Mouse (Mus musculus): ENCODE results near the gene Nup98. TPM values are rescaled to one million over a fixed set of nuclear protein-coding genes. Genes with fewer than 3 reads are reported as not detected.
A peak's percentile ranks its signal among the peaks of the same experiment; 100 is the strongest.

Nup98 gene
- total and polyA plus RNA-seq, 3 experiments = 24.6 to 37.1 (median 25.0) TPM

DNA sequence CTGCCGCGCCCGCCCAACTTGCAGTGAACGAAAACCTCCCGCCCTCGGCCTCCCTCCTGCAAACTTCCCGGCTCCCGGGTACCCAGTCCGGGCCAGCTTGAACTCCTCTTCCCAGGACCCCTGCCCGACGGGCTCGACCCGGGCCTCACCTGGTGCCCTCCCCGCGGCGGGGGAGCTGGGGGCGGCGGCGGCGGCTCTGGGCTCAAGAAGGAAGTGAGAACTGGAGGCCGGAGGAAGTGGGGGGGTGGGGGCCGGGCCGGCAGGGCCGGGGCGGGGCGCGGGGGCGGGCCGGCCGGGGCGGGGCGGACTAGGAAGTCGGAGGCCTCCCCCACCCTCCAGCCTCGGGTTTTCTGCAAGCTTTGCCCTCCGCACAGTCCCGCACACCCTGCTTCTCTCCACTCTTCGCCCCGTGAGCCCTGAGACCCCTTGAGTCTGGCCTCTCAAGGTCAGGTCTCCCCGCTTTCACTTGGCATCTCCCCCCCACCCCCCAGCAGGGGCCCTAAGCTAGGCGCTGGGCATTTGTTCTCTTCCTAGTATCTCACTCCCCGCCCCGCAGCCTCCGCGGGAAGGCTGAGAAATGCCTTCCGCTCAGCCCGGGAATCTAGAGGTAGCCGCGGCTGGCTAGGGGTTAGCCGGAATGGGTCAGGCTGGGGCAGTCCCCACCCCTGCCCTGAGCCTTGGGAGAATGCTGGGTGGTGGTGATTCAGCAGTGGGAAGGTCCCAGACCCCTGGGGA is 40.1 kb upstream of the Nup98 start:
- H3K9me3 ChIP-seq (replicated peaks; ENCODE audit: low read length) = no peaks in the 10 kb centered on the region
- H3K79me2 ChIP-seq (replicated peaks; ENCODE audit: control insufficient read depth, extremely low read depth, insufficient read depth, poor library complexity, severe bottlenecking) = peaks cover 40% of the 10 kb centered on the region
- in situ Hi-C loops (cut with MboI; ENCODE audit: low pct_ligation_motif_present, low pct_unique_long_range_greater_than_20kb, low sequenced_read_pairs) (loop anchor here (25.0 kb wide), 1 partner anchor 588 kb away; the partner anchor contains the start of gene Clpb), dilution Hi-C loops (cut with MboI; ENCODE audit: extremely low pct_ligation_motif_present, extremely low pct_unique_long_range_greater_than_20kb, low sequenced_read_pairs) (no loop called here)
- peak overlapping the region; percentile 92 for H3K27ac ChIP-seq (ENCODE audit: insufficient read depth, low read depth)
- peak overlapping the region; percentile 22; the same call in 1 of the 2 replicates for H3K4me2 ChIP-seq (ENCODE audit: insufficient read depth, low read depth, poor library complexity, severe bottlenecking)
- TF ChIP-seq ZC3H11A (IDR thresholded peaks at IDR 0.05; ENCODE audit: low read depth, low read length) (no peak), USF1 (IDR thresholded peaks at IDR 0.05; ENCODE audit: low read depth, low read length) (no peak), JUND (conservative IDR thresholded peaks at IDR 0.05; ENCODE audit: low read depth, low read length) (no peak), JUN (IDR thresholded peaks at IDR 0.05; ENCODE audit: insufficient read depth, low read depth, low read length) (no peak), RCOR1 (conservative IDR thresholded peaks at IDR 0.05; ENCODE audit: low read depth, low read length) (no peak; the same call in 1 of the 2 replicates), MEF2A (IDR thresholded peaks at IDR 0.05; ENCODE audit: borderline replicate concordance, low read depth, low read length) (no peak; the same call in 1 of the 2 replicates), ZMIZ1 (IDR thresholded peaks at IDR 0.05; ENCODE audit: low read depth, low read length) (no peak; the same call in none of the 2 replicates), PAX5 (IDR thresholded peaks at IDR 0.05; ENCODE audit: low read length) (no peak), MYC (IDR thresholded peaks at IDR 0.05; ENCODE audit: low read depth, low read length) (no peak), HCFC1 (IDR thresholded peaks at IDR 0.05; ENCODE audit: low read depth, low read length) (no peak; the same call in 1 of the 2 replicates), RAD21 (IDR thresholded peaks at IDR 0.05; ENCODE audit: low read depth, low read length) (no peak), IRF4 (IDR thresholded peaks at IDR 0.05; ENCODE audit: low read depth, low read length) (peak; percentile 40; the same call in 1 of the 2 replicates), E2F4 (IDR thresholded peaks at IDR 0.05; ENCODE audit: insufficient replicate concordance, low read depth, low read length) (no peak), TBP (conservative IDR thresholded peaks at IDR 0.05; ENCODE audit: low read depth, low read length) (no peak), NRF1 (IDR thresholded peaks at IDR 0.05; ENCODE audit: low read depth, low read length) (no peak), EP300 (IDR thresholded peaks at IDR 0.05; ENCODE audit: low read length) (no peak), ZKSCAN1 (IDR thresholded peaks at IDR 0.05; ENCODE audit: borderline replicate concordance, low read depth, low read length) (no peak), UBTF (IDR thresholded peaks at IDR 0.05; ENCODE audit: low read depth, low read length) (0 out of 2 replicates have a peak, but pooled peaks have one; percentile 67), MXI1 (IDR thresholded peaks at IDR 0.05; ENCODE audit: low read depth, low read length) (no peak; the same call in 1 of the 2 replicates), USF2 (conservative IDR thresholded peaks at IDR 0.05; ENCODE audit: low read depth, low read length) (no peak), MAFK (IDR thresholded peaks at IDR 0.05; ENCODE audit: insufficient replicate concordance, low read length) (no peak), TCF12 (IDR thresholded peaks at IDR 0.05; ENCODE audit: low read depth, low read length) (peak; percentile 52), GABPA (IDR thresholded peaks at IDR 0.05; ENCODE audit: insufficient replicate concordance, low read depth, low read length) (no peak), BHLHE40 (IDR thresholded peaks at IDR 0.05; ENCODE audit: low read depth, low read length) (no peak), MAZ (IDR thresholded peaks at IDR 0.05; ENCODE audit: low read depth, low read length) (peak; percentile 78; the same call in 1 of the 2 replicates), CHD1 (IDR thresholded peaks at IDR 0.05; ENCODE audit: low read depth, low read length) (no peak), NELFE (IDR thresholded peaks at IDR 0.05; ENCODE audit: low read depth, low read length) (peak; percentile 72), CHD2 (IDR thresholded peaks at IDR 0.05; ENCODE audit: low read length) (0 out of 2 replicates have a peak, but pooled peaks have one; percentile 4), ETS1 (conservative IDR thresholded peaks at IDR 0.05; ENCODE audit: low read depth, low read length) (no peak; the same call in 1 of the 2 replicates), POLR2A (IDR thresholded peaks at IDR 0.05; ENCODE audit: low read depth, low read length) (peak; percentile 76), ZNF384 (IDR thresholded peaks at IDR 0.05; ENCODE audit: low read depth, low read length) (no peak), ELF1 (IDR thresholded peaks at IDR 0.05; ENCODE audit: low read depth, low read length) (peak; percentile 72), SIN3A (IDR thresholded peaks at IDR 0.05; ENCODE audit: low read length) (peak; percentile 80), KAT2A (IDR thresholded peaks at IDR 0.05; ENCODE audit: insufficient replicate concordance, low read length) (no peak), SMC3 (IDR thresholded peaks at IDR 0.05; ENCODE audit: low read depth, low read length) (no peak), POLR2AphosphoS2 (IDR thresholded peaks at IDR 0.05; ENCODE audit: low read depth, low read length) (no peak; the same call in 1 of the 2 replicates), MAX (IDR thresholded peaks at IDR 0.05; ENCODE audit: low read length) (no peak), CTCF (conservative IDR thresholded peaks at IDR 0.05 in 1 of 2, IDR thresholded peaks at IDR 0.05 in 1 of 2; ENCODE audit: low read depth in 2 of 2, low read length in 2 of 2) (no peak)
- peak overlapping the region; percentile 74 to 85 (median 76) for H3K4me3 ChIP-seq (replicated peaks in 1 of 3; ENCODE audit: low read depth in 2 of 3, low read length in 2 of 3, poor library complexity in 1 of 3)
- H3K36me3 ChIP-seq (replicated peaks in 1 of 2; ENCODE audit: control insufficient read depth in 1 of 2, insufficient read depth in 1 of 2, low read length in 1 of 2) = no peaks in the 10 kb centered on the region
- H3K9ac ChIP-seq (ENCODE audit: insufficient read depth, low read depth) = peak overlapping the region; percentile 94
- H3K27me3 ChIP-seq (replicated peaks) = no peaks in the 10 kb centered on the region
- peak; percentile 83 for DNase-seq (ENCODE audit: extremely low read depth)
- H3K4me1 ChIP-seq (ENCODE audit: control insufficient read depth in 1 of 2, insufficient read depth in 2 of 2) = peaks cover 27 to 40% of the 10 kb centered on the region in 2 experiments

Data from CH12.LX (cell line).